Mouse (Mus musculus) ES-Bruce4 (cell line): ENCODE results near the gene Gls.

Experiments
- CTCF ChIP-seq: IDR thresholded peaks from one replicate; pipeline ENCODE4 v1.8.1; 2011; ENCODE audit warnings: low read depth, low read length
- EP300 ChIP-seq: IDR thresholded peaks from 2 replicates; pipeline ENCODE4 v1.6.1; 2011; ENCODE audit warnings: low read depth, low read length; ENCODE audit not compliant: insufficient read depth

DNA sequence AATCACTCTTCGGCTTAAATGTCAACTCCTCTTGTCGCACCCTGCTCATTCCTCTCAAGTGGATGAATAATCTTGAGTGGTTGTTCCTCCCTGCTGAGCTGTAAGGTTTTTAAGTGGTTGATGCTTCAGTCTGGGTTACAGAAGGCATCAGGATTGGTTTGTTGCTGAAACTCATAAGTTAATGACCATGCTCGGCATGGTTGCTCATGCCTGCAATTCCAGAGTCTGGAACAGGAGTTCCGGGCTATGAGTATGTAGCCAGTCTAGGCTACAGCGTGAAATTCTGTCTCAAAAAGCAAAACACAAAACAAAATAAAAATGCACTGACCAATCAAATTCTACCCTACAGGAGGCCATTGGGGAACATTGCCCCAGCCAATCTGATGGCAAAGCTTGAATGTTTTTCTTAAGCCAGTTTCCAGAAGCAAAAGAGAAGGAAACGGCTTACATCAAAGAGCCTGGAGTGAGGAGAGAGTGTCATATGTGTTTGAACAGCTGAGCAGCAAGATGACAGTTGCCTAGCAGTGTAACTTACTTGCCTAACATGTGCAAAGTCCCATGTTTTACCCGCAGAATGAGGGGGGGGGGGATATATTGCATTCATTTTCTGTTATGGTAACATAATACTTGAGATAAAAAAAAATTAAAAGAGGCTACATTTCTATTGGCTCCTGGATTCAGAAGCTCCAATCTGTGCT, 18.2 kb upstream of the Gls start:
- TF ChIP-seq EP300 (no peak), CTCF (no peak)
